Mouse (Mus musculus) lung, postnatal 4 days (tissue): Measurements from ENCODE around the gene Cox4i2.
A peak's percentile ranks its signal among the peaks of the same experiment; 100 is the strongest.

Source experiments
- DNase-seq, 2 experiments: peaks; one replicate each; pipeline ENCODE4 v3.0.0; 2021

The Cox4i2 gene

DNA sequence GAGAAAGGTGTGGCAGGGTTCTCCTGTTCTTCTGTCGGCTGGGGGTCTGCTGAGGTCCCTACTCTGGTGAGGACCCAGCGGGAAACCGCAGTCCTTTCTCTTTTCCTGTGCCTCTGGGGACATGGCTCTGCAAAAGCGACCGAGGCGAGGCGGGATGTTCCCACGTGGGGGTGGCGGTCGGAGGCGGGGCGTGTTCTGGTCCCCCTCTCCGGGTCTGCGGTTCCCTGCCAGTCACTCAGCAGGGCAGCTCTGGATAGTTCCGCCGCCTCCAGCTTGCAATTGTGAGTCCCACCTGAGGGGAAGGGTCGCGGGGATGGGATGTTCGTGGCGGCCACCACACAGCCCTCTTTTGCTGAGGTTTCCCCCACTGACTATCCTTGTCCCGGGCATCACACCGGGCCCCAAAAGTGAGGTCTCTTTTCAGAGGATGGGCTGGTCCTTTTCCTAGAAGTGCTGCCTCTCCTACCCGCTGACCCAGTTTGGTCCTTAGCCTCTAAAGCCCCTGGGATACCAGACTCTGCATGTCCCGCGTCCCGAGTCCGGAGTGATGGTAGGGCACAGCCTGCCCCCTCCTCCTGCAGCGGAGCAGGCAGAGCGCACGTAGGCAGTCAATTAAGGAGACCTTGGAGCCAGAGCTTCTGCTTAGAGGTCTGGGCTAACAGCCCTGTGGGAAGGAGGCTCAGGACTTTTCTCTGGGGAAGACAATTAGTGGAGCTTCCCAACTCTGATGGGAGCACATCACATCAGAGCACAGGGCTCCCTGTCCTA is at the start of gene Cox4i2:
Cox4i2 (plus strand) TSS at position 230 of the 768 bp plus-strand sequence.
- peak; percentile 51 to 63 for DNase-seq

DNA sequence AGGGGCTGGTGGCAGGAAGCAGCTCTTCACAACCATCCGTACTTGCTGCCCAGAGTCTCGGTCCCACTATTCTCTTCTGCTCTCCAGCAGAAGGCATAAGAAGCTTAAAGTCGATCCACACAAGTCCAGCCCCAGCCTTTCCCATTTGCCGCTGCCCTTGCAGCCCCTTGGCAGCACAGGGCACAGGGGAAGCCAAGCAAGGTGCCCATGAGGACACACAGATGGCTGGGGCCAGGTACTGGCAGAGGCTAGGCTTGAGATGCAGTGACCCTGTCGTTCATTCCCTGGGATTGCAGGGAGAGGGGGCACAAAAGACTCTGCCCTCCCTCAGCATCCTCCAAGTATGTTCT is 49.7 kb upstream of the Cox4i2 start:
- no peak for DNase-seq

DNA sequence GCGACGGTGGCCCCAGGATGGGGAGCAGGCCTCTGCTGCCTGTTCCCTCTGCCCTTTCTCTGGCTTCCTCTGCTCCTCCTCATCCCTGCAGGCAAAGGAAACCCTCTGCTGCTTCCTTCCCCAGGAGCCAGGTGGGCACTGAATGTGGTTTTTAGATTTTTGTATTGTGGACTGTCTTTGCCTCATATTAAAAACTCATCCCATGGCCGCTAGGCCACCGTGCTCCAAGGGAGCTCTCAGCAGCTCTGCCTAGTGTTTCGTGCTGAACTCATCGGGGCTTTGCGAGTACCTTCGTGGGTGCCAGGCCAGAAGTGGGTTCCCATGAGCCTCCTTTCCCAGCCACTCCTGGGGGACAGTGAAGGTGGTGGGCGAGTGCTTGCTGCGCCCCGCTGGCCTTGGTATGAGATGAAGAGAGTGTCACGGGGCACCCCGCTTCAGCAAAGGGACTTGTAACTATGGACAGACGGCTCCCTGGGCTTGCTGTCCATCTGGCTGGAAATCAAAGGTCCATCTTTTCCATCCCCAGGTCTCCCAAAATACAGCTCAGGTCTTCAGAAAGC is 49.1 kb upstream of the Cox4i2 start:
- DNase-seq: no peak

DNA sequence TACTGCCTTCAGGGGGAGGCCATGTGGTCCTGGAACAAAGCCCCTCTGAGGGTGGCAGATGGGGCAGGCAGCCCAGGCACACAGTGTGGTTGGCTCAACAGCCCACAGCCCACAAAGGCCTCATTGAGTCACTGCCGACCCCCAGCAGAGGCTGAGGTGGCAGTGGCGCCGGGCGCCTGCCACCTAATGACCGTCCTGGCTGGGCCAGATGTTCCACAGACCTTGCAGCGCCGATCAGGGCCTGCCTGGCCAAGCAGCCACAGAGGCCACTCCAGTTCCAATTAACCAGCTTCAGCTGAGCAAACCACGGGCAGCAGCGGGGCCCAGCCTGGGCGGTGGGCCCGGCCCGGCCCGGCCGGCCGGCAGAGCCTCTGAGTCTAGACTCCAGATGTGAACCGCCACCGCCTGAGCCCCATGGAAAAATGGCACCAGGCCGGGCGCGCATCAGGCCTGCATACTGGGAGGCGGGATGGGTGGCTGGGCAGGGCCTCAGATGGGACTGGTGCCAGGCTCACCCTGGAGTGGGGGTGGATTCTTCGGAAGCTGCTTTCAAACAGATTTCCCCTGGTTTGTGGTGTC is 47.9 kb upstream of the Cox4i2 start:
- DNase-seq: peak; percentile 87 to 93

DNA sequence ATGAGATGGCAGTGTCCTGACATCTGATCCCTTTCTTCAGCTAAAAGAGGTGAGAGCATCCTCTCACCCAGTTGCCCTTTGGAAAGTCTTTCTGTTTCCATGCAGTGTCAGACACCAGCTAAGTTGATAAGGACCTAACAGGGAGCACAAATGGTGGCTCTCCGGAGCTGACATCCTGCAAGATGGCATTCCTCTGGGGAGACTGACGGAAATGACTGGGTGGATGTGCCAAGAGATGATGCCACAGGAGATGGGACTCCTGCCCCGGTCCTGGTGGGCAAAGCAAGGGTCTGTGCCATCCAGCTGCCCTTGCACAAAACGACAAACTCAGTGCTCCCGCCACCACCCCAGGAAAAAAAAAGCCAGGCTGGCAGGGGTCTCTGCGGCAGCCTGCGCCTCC is 46.8 kb upstream of the Cox4i2 start:
- no peak for DNase-seq

DNA sequence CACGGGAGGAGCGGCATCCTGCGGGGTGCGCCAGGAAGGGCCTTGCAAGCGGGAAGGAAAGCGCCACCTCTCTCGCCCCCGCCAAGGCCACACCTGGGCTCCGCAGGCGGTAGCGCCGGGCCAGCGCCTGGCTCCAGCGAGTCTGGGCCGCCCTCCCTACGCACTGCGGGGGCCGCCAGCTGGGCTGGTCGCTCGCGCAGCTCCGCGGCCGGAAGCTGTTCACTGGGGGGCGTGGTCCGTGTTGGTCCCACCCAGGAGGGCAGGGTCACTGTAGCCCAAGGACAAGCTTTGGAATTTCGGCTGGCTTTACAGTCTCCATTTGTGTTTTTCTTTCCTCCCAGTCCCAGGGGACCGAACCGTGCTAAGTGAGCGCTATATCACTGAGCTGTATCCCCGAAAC is 46.3 kb upstream of the Cox4i2 start:
- peak; percentile 95 to 97 for DNase-seq

DNA sequence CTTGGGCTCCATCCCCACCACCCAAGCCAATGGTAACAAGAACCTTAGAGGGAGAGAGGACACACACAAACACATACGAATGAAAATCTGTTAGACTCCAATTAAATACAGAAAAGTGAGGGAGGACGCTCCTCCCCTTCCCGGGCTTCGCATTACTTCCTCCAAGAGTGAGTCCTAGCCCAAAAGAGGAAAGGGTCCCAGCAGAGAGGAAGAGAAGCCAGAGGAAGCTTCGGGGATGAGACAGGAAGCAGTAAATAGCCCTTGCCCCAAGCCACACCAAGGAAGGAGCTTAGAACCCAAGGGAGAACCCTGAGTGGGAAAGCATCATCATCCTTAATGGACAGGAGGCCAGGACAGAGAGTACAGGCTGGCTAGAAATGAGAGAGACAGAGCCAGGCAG is 44.9 kb upstream of the Cox4i2 start:
- no peak for DNase-seq

DNA sequence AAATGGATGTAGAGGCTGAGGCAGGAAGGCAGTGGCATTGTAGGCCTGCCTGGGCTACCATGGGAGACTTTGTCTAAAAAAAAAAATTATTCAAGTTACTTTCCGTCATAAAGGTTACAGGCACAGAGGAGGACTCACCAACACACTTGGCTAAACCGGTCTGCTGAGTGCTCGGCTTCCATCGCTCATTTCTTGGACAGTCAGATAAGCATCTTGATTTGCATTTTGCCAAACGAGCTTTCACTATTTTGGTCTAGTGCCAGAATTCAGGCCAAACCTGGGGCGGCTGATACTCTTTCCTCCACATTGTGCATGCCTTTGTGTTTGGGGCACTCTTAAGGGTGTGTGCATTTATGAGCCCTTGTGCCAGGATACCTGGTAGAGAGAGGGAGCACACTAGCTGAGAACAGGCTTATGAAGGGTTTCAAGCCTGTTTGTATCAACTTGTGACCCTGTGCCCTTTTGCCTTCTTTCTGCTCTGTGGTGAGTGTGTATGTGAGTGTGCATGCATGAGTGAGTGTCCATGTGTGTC is 37.7 kb upstream of the Cox4i2 start:
- no peak for DNase-seq

DNA sequence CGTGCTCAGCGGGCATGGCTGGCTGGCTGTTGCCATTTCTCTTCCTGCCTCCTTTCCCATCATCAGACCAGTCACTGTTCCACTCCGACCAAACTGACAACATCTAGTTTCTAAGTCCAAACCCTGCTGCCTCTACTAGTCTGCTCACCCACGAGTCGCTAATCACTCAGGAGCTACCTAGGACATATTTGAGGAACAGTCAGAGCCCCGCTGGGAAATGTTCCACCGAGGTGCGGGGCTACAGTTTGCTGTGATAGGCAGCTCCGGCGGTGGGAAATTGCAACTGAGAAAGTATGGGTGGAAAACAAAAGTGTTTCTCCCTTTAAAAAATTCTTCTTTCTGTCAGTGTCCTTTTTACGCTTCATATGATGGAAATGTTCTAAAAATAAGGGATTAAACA is 36.3 kb upstream of the Cox4i2 start:
- DNase-seq: no peak

DNA sequence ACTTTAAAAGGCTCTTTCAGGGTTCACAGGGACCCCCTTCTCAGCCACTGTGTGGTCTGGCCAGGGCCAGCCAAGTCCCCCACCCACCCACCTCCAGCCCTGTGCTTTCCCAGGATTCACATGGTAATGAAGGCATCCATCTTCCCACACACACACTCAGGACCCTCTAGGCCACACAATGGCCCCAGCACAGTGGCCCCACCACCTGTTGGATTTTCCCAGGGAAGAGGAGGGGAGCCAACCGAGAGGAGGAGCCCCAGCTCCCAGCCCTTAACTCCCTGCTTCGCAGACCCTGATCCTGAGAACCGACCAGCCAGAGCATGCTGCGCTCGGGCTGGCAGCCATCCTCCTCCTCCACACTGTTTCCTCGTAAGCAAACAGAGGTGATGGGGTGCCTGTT is 35.9 kb upstream of the Cox4i2 start:
- DNase-seq: no peak

DNA sequence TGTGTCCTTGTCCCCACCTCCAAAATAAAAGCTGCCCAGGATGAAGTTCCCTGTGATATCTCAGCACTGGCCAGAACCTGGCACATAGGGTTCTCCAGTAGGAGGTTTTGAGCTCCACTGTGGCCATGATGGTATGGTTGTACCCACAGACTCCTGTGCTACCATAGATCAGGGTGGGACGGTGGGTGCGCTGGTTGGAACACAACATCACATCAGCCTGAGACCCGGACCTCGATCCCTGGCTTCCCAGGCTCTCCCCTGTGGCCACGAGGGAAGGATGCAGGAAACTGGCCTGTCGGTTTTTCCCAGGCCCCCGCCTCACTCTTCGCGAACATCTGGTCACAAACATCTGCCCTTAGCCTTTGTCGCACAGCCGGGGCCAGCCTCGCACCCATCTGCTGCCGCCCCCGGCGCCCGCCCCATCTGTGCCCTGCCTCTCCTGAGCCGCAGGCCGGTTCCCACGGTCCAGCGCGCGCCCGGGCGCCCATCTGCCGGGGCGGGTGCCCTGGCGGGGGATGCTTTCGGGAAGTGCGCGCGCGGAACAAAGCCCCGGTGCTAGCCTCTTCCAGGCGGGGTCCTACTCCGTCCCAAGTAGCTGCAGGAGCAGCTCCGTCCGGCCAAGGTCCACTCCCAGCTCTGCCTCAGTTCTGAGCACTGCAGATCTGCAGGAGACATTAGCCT is 30.2 kb upstream of the Cox4i2 start:
- DNase-seq: peak; percentile 76 to 88

DNA sequence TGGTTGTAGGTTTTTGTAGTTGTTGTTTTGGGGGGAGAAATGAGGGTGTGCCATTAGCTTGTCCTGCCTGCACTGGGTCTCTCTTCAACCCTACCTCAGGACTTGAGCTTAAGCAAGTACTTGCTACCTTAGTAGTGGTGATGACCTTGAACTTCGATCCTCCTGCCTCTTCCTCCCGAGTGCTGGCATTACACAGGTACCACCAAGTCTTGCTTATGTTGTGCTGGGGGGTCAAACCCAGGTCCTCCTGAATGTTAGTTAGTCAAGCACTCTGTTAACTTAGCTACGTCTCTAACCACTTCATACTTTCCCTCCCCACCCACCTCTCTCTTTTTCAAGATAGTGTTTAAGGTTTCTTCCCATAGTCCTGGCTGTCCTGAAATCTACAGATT is 29.6 kb upstream of the Cox4i2 start:
- DNase-seq: no peak

DNA sequence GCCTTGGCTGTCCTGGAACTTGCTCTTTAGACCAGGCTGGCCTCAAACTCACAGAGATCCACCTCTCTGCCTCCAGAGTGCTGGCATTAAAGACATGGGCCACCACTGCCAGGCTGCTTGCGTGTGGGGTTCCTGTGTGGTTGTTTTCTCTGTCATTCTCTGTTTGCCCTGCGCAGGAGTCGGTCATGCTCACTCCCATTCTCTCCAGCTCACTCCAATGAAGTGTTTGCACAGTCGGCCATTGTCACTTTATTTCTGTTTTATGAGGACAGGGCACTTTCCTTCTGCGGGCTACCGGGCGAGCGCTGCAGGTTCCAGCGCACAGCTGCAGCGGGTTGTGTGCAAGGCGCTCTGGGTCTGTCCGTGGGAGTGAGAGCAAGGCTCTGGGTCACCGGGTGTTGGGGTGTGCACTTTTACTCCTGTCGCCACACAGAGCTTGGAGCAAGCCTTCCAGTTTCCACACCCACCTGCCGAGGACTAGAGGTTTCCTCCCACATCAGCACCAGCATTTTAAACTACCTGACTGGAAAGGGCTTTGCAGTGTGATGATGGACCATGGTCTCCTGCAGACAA is 28.7 kb upstream of the Cox4i2 start:
- DNase-seq: peak in 1 of 2 experiments; percentile 45

DNA sequence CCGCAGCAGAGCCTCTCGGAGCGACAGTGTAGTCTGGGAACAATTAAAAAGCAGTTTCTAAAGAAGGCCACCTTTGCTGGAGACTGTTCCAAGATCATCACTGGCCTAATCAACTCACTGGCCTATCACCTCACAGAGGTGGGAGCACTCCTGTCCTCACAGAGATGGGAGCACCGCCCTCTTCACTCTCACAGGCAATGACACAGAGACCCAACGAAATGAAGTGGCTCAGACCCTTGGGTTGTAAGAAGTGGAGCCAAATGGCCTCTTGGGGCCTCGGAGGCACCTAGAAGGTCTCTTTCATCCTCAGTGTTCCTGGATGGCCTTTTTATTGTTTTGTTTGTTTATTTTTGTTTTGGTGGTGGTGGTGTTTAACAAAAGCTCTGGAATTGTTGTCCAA is 27.8 kb upstream of the Cox4i2 start:
- no peak for DNase-seq

DNA sequence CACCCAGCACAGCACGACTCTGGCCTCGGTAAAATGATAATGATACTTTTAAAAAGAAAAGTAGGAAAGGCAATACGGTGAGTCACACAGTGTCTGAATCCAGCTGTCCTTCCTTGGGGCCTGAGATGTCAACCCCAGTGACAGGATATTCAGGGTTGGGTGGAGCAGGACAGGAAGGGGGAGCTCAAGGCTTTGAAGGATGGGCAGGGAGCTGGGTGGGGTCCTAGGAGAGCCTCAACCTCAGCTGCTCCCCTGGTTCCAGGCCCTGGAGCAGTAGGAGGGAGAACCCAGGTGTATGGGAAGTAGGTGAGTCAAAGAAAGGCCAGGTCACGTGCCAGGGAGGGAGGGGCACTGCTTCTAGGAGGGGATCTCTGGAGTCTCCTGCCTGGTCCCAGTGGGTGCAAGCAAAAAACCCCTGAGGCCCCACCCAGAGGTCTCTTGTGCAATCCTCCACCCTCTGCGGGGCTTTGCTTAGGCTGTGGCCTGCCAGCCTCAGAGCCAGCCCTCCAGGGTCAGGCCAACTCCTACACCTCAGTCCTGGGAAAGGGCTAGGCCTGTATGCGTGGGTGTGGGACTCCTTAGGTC is 27.1 kb upstream of the Cox4i2 start:
- DNase-seq: peak; percentile 46 to 64

DNA sequence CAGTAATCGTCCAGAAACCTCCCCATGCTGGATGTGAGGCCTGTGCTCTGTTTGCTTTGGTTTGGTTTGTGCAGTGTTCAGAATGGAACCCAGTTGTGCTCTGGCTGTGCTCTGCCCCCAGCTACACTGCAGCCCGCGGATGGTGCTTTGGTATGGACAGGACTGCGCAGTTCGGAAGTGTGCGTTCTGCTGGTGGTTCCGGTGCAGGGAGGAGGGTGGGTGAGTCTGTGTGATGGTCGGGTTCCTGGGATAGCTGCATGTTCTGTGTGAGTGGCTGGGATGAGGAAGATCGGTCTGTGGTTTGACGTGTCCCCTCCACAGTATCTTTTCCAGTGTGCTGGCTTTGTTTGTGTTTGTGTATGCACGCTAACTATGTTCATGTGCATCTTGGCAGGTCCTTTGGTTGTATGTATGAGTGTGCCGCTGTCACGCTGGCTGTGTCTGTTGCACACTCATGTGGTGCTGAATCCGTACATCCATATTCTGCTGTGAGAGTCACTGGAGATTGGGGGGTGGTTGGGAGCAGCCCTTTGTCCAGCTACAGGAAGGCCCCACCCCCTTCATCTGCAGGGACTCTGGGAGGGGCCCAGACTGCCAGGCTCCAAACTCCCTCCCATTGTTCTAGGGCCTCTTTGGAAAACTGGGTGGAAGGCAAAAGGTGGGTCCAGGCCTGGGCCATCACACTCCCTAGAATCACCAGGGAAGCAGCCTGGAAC is 26.0 kb upstream of the Cox4i2 start:
- peak; percentile 70 to 85 for DNase-seq

DNA sequence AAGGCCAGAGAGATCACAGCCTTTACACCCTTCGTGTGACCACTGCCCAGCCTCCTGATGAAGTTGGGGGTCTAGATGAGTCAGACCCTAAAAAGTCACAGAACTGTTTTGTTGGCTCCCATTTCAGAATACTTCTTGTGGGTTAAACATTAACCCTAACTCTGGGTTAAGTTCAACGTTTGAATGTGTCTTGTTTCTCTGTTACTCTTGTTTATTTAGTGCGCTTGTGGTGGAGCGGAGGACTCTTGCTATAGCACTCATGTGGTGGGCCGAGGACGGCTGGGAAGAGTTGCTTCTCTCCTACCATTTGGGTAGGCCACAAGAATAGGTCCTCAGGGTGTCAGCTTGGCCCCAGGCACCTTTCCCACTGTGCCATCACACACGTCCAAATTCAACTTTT is 25.4 kb upstream of the Cox4i2 start:
- DNase-seq: no peak

DNA sequence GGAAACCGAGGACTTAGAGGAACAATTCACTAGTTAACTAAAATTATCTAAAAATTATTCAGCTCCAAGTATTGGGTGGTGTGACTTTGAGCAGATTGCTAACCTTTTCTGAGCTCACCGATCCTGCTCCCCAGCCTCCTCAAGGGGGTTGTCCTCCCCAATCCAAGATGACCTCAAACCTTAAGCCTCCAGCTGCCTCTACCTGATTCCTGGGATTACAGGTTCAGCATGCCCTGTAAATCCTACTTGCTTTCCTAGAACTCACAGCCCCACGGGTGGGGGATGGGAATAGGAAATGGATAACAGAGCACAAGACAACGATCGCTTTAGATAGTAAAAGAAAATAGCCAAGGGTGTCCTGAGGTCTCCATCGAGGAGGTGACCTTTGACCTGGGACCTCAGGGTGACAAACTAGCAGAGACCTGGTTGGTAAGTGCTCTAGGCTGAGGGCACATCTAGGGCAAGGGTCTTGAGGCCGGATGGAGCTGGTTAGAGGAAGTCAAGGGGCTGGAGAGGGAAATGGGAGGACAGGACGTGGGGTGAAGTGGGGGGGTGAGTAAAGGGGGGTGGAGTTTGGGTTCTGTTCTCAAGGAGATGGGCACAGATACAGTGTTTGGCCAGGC is 24.8 kb upstream of the Cox4i2 start:
- DNase-seq: no peak

DNA sequence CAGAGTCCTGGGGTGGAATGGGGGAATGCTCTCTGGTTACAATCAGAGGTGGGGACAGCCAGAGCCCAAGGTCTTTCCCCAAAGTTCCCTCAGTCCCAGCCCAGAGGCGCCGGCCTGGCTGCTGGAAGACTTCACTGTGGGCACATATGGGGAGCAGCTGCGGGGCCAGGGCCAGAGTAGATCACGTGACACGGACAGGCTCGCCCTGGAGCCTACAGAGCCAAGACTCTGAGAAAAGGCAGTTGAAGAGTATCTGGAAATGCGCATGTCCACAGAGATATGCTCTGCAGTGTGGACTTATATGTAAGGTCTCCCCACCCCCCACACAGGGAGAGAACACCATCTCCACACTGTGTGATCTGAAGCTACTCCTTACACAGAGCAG is 24.3 kb upstream of the Cox4i2 start:
- DNase-seq: peak; percentile 68 to 88

DNA sequence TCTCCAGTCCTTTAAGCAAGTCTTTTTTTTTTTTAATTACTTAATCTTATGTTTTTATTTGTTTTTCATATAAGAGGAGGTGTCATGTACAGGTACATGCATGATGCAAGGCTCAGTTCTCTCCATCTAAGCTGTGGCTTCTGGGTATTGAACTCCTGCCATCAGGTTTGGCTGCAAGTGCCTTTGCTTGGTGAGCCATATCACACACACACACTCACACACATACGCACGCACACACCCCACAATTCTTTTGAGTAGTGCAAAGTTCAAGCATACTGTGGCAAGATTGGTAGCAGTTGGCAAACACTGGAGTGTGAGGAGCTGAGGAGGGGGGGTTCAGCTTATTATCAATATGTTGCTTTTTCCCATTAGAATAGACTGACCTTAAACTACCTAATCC is 20.8 kb upstream of the Cox4i2 start:
- no peak for DNase-seq

DNA sequence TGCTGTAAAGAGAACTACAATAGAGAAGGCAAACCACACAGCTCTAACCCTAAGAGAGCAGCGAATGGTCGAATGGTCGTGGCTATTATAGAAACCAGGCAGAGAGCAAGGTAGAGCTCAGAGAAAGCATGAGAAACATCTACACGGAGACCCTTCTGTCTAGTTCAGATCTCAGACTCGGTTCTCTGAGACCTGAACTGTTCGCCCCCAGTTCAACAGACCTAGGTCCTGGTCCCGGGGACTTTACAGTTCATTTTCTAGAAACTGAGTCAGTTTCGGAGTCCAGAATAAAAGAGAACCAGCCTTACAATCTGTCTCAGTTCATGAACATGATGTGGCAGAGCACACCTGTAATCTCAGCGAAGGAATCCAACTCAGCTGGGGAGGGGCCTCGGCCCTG is 19.5 kb upstream of the Cox4i2 start:
- no peak for DNase-seq

DNA sequence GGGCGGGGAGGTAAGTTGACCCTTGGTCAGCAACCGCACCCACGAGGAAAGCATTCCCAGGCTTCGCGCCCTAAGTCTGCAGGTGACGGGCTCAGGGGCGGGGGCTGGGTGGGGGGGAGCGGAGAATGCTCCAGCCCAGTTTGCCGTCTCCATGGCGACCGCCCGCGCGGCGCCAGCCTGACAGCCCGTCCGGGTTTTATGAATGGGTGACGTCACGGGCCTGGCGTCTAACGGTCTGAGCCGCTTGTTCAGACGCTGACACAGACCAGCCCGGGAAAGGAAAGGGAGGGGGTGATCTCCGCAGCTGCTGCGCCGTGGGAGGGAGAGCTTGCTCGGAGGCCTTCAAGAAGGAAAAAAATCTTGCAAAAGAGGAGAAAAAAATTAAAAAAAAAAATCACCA is 19.0 kb upstream of the Cox4i2 start:
- peak; percentile 96 to 99 for DNase-seq
